Mouse (Mus musculus) right cerebral cortex, adult 18-20 months (tissue): Measurements from ENCODE around the gene Wfdc13.

ENCODE experiments used
- DNase-seq: peaks from one replicate; pipeline ENCODE4 v3.0.0; 2022; ENCODE audit warnings: mixed read lengths

Gene Wfdc13

GRCm38 (mm10) chr2:164684807-164685206, at the start of gene Wfdc13:
Wfdc13 (plus strand) TSS chr2:164685107.
- DNase-seq = no peak

GRCm38 (mm10) chr2:164635266-164635665, 49.6 kb upstream of the Wfdc13 start:
- DNase-seq = no peak

- DNase-seq = no peak
Measured at GRCm38 (mm10) chr2:164638696-164639095, 46.2 kb upstream of the Wfdc13 start, which contains the start of gene Wfdc16. Wfdc16 (minus strand) TSS chr2:164638796.

GRCm38 (mm10) chr2:164641129-164641528, 43.8 kb upstream of the Wfdc13 start:
- no peak for DNase-seq

- DNase-seq = peak; percentile 2
Measured at GRCm38 (mm10) chr2:164641881-164642673, 42.8 kb upstream of the Wfdc13 start.

- no peak for DNase-seq
Measured at GRCm38 (mm10) chr2:164655858-164656257, 29.0 kb upstream of the Wfdc13 start, which contains the start of gene Wfdc10. Wfdc10 (plus strand) TSS chr2:164656046.

- no peak for DNase-seq
Measured at GRCm38 (mm10) chr2:164656483-164656882, 28.4 kb upstream of the Wfdc13 start, which contains the start of gene Wfdc9. Wfdc9 (minus strand) TSS chr2:164656583.

- no peak for DNase-seq
Measured at GRCm38 (mm10) chr2:164664851-164665250, 20.1 kb upstream of the Wfdc13 start.

- DNase-seq = no peak
Measured at GRCm38 (mm10) chr2:164670261-164670660, 14.6 kb upstream of the Wfdc13 start.

- no peak for DNase-seq
Measured at GRCm38 (mm10) chr2:164670938-164671337, 14.0 kb upstream of the Wfdc13 start.

GRCm38 (mm10) chr2:164673987-164674386, 10.9 kb upstream of the Wfdc13 start, which contains the start of gene Wfdc11:
Wfdc11 (minus strand) TSS chr2:164674087.
- DNase-seq = peak; percentile 14

GRCm38 (mm10) chr2:164676103-164676502, 8.8 kb upstream of the Wfdc13 start:
- DNase-seq = no peak

- no peak for DNase-seq
Measured at GRCm38 (mm10) chr2:164676916-164677685, 7.8 kb upstream of the Wfdc13 start.

- peak; percentile 46 for DNase-seq
Measured at GRCm38 (mm10) chr2:164678848-164679625, 5.9 kb upstream of the Wfdc13 start.

GRCm38 (mm10) chr2:164679906-164680305, 5.0 kb upstream of the Wfdc13 start:
- no peak for DNase-seq

GRCm38 (mm10) chr2:164698201-164698600, 13.3 kb downstream of the Wfdc13 start, which contains the start of gene Spint4:
Spint4 (plus strand) TSS chr2:164698501.
- no peak for DNase-seq

- no peak for DNase-seq
Measured at GRCm38 (mm10) chr2:164700959-164701358, 16.1 kb downstream of the Wfdc13 start.

- no peak for DNase-seq
Measured at GRCm38 (mm10) chr2:164701761-164702160, 16.9 kb downstream of the Wfdc13 start.

GRCm38 (mm10) chr2:164704235-164704634, 19.3 kb downstream of the Wfdc13 start:
- no peak for DNase-seq

GRCm38 (mm10) chr2:164705328-164705727, 20.4 kb downstream of the Wfdc13 start:
- DNase-seq = no peak

- DNase-seq = no peak
Measured at GRCm38 (mm10) chr2:164705991-164706390, 21.1 kb downstream of the Wfdc13 start.

GRCm38 (mm10) chr2:164715005-164715404, 30.1 kb downstream of the Wfdc13 start, which contains the start of gene Spint5:
Spint5 (plus strand) TSS chr2:164715305.
- DNase-seq = no peak
